Mouse (Mus musculus) inflammation-experienced regulatory T-cells, adult 6 months (primary cell): ENCODE data around the gene Lmf2. TPM values are rescaled to one million over a fixed set of nuclear protein-coding genes. Genes with fewer than 3 reads are reported as not detected.

Experiments
- ATAC-seq: one replicate; pipeline ENCODE4 v1.8.0; 2017
- polyA plus RNA-seq, 3 experiments: library from polyadenylated mRNA; unstranded; fragments of 100-300 nt; shearing (Covaris generic); gene quantifications; one replicate each; pipeline ENCODE4 v1.2.1; 2017

Lmf2 gene
- polyA plus RNA-seq: 10 to 100 TPM; 24.7 to 44.0 (median 34.7) TPM

DNA sequence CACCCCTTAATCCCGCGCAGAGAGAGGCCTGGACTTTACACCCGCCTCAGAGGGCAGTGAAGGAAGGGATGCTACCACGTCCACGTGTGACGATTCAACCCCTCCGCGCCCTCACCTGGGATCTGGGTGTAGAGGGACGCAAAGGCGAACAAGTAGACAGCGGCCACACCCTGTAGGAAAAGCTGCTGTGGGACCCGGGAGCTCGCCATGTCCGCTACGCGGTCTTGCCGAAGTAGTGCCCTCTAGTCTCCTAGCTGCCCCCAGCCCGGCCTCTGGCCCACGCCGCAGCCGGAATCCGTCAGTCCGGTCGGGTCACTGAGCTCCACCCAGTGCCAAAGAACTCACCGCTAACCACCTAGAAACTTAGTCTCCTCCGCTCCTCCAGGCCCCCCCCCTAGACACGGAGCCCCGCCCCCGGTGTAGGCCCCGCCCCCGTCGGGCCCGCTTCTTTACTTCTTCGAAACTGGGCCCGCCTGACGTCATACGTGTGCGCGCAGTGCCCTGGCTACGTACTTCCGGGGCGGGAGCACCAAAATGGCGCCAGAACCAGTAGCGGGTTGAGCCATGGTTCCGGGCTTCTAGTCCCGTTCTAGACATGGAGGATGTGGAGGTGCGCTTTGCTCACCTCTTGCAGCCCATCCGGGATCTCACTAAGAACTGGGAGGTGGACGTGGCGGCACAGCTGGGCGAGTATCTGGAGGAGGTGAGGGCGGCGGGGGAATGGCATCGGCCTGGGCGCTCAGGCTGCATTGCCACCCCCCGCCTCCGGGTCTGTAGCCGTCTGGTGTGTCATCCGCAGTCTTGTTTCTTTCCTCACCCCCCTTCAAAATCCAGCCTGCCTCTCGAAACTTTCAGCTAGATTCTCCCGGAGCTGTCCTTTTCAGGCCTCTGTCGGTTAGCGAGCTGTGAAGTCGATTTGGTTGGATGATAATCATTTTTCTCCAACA is at the start of gene Lmf2, which contains the start of gene Ncaph2:
Gene Lmf2 (minus strand): TSS at position 419 of the 947 bp plus-strand sequence.
Gene Ncaph2 (plus strand): TSS at position 479 of the 947 bp plus-strand sequence.
- peak; percentile 92 for ATAC-seq

DNA sequence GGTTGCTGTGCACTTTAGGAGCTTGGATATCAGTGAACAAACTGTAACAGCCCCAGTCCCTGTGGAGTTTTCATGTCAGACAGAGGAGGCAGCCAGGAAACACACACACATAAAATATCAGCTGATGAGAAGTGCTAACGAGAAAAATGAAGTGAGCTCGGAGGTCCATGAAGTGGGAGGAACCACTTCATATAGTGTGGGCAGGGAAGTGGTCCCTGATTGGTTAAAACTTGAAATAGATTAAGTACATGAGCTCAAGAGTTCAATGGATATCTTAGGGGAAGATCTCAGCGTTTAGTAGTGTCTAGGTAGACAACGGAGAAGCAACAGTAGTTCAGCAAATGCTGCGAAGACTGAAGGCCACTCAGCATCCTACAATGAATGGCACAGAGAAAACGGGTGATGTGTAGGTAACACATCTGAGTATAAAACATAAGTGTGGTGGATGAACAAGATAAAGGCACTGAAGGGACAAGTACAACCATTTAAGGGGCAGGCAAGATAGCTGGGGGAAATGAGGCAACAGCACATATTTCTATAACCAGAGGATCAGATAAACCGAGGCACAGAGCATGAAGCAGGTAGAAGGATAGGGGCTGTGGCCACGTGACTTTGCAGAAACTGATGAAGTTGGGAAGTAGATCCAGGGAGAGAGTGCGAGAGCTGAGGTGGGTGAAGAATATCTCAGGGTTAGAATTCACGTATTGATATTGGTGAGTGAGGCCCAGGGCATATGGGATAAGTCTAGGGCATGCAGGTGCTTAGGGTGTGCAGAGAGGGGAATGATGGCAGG is 49.6 kb upstream of the Lmf2 start:
- ATAC-seq: no peak

DNA sequence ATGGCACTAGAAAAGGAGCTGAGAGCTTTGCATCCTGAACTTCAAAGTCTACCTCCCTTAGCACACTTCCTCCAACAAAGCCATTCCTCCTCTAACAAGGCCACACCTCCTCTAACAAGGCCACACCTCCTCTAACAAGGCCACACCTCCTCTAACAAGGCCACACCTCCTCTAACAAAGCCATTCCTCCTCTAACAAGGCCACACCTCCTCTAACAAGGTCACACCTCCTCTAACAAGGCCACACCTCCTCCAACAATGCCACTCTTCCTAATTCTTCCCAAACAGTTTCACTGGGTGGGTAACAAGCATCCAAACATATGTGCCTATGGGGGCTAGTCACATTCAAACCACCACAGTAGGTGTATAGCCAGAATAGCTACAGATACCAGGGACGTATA is 47.0 kb upstream of the Lmf2 start:
- no peak for ATAC-seq

GRCm38 (mm10) chr15:89399716-89400115 is 44.3 kb upstream of the Lmf2 start:
- ATAC-seq: no peak

DNA sequence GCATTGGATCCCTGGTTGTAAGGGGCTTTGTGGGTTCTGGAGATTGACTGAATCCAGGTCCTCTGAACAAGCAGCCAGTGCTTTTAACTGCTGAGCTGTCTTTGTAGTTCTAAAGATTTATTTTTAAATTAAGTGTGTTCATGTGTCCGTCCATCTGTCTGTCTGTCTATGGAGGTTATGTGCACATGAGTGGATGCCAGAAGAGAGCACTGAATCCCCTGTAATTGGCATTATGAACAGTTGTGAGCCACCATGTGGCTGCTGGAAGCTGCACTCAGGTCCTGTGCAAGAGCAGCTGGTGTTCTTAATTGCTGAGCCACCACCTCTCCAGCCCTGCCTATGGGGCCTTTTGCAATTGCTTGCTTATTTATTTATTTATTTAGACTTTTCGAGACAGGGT is 42.7 kb upstream of the Lmf2 start:
- no peak for ATAC-seq

DNA sequence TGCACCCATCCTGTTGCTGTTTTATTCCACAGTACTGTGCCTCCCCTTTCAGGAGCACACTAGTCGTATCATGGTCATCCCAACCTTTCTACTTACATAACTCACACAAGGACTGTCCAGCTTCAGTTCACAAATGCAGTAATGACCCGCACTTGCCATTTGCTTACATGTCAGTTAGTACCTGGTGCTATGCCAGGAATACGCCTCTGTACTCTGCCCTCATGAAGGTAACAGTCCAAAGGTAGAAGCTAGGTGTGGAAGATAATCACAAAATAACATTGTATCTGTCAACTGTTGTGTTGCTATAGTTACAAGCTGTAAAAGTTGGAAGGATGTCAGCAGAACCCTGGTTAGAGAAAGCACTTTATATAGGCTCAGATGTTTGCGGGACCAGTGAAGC is 41.4 kb upstream of the Lmf2 start:
- ATAC-seq: no peak

GRCm38 (mm10) chr15:89390081-89390480 is 34.6 kb upstream of the Lmf2 start:
- no peak for ATAC-seq

GRCm38 (mm10) chr15:89387127-89387526 is 31.7 kb upstream of the Lmf2 start:
- ATAC-seq: peak; percentile 77

DNA sequence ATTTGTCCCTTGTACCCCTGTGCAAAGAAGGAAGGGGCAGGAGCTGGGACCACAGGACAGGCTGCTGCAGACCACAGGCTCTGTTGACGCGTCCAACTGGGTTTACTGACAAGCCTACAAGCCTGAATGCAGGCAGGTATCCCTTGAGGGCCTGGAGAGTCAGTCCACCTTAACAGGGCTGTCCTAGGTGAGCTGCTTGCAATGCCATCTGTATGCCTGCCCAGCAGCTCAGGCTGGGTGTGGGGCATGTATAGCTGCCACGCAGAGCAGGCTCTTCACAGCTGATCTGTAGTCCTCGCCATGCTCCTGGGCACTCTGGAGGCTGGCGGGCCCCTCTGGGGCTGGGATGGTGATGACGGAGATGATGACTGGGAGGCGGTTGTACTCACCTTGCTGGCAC is 29.2 kb upstream of the Lmf2 start, which contains the start of gene Klhdc7b:
Gene Klhdc7b (plus strand): TSS at position 301 of the 400 bp plus-strand sequence.
- no peak for ATAC-seq

GRCm38 (mm10) chr15:89379429-89379828 is 24.0 kb upstream of the Lmf2 start:
- ATAC-seq: no peak

- no peak for ATAC-seq
These were observed 23.5 kb upstream of the Lmf2 start, which contains the start of gene Odf3b for GRCm38 (mm10) chr15:89378831-89379401. Gene Odf3b (minus strand): TSS chr15:89379282.

- ATAC-seq: no peak
These were observed 22.7 kb upstream of the Lmf2 start for GRCm38 (mm10) chr15:89377938-89378828.

DNA sequence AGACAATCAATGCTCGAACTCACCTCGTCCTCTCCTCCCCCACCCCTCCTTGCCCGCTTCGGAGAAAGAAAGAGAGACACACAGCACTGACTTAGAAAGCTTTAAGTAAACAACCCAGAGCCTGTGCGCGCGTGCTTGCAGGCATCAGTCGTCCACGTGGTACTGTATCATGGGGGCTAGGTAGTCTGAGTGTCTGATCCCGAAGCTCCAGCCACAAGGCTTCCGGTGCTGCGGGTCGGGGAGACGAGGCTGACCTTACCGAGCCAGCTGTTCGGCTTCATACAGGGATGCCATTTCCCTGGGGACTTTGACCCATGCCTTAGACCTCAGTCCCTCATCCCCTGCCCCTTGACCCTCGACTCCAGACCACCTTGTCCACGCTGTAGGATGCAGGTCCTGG is 21.9 kb upstream of the Lmf2 start:
- ATAC-seq: no peak

DNA sequence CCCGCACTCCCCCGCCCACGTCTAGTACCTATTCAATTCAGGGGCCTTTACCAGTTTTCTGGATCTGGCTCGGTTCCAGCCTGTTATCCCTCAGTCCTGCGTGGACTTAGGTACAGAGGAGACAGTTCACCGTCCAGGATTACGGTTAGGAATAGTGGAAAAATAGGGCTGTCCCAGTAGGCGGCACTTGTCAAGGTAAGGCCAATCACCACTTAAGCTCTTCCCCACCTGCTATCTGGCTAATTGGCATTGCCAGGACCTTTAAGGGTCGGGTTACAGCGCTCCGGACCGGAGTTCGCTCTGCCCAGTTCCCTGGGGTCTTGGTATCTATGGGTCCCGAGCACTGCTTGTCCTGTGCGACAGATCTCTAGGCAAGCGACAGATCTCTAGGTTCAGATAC is 21.5 kb upstream of the Lmf2 start, which contains the start of gene Tymp:
Gene Tymp (minus strand): TSS at position 83 of the 400 bp plus-strand sequence.
- ATAC-seq: no peak

DNA sequence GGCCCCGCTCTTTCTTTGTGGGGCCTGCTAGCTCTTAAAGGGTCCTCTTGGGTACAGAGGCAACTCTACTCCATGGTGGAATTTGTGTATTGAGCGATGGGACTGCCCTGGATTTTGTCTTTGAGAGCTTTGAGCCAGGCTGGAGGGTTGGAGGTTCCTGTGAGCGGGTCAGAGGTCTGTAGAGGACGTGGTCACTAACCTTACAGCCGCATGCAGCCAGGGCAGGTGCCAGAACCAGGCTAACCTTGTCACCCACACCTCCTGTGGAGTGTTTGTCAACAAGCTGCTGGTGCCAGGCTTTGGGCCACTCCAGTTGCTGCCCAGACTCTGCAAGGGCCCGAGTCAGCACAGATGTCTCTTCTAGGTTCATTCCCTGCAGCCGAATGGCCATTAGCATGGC is 20.6 kb upstream of the Lmf2 start:
- ATAC-seq: no peak

DNA sequence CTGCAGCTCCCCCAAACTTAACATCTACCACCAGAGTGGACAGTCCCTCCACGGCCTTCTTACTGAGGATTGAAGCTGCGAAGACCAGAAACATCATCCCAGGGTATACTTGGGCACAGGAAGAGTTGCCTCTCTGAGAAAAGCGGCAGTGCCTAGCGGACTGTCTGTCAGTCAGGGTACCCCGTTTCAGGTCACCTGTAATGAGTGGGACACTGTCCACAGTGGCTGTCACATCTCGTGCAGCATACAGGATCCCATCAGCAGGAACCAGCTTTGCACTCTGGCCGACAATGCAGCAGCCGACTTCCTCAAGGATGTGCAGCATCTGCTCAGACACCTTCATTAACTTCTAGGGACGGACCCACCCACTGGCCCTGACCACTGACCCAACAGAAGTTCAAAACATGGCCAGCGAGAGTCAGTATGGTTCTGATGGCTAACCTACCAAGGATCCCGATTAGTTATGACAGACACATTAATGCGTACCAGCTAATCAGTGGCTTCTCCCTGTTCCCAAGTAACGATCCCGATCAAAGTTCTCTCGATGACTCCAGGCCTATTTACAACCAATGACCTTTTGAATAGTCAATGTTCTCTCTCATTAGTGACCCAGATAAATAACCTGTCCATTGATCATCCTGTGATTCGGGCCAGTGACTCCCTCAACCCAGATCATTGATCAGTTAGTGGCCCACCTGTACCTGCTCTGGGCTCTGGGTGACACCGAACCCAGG is 19.5 kb upstream of the Lmf2 start:
- ATAC-seq: no peak

DNA sequence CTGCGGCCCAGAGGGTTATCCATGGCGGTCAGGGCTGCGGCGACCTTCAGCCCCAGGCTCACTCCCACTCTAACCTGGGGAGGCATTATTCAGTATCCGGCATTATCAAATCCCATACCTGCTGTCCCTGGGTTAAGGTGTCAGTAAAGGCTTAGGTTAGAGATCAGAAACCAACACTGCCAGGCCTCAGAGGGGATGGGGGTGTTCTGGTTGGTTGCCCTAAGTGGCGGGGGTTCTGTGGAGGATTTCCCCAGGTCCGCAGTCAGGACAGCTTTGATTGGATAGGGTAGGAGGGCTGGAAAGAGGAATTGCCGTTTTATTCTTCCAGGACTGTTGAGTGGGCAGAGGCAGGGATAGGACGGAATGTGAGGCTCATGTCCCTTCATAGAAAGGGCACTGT is 18.9 kb upstream of the Lmf2 start:
- no peak for ATAC-seq

GRCm38 (mm10) chr15:89373762-89374248 is 18.3 kb upstream of the Lmf2 start, which contains the start of gene Sco2:
Gene Sco2 (minus strand): TSS chr15:89373846.
- ATAC-seq: peak; percentile 66

- ATAC-seq: peak; percentile 90
These were observed 17.7 kb upstream of the Lmf2 start for GRCm38 (mm10) chr15:89373027-89373761.

GRCm38 (mm10) chr15:89372536-89372935 is 17.1 kb upstream of the Lmf2 start:
- ATAC-seq: no peak
